Mouse (Mus musculus) ES-E14 (cell line): Measurements from ENCODE around the gene Parl.

Source experiments
- MAFK ChIP-seq: IDR thresholded peaks from 2 replicates; pipeline ENCODE4 v1.6.1; 2014; ENCODE audit warnings: mild to moderate bottlenecking, low read depth, low read length, inconsistent platforms; ENCODE audit not compliant: insufficient read depth
- ZC3H11A ChIP-seq: IDR thresholded peaks from 2 replicates; pipeline ENCODE4 v1.6.1; 2012; ENCODE audit warnings: low read depth, mild to moderate bottlenecking, inconsistent platforms, low read length, borderline replicate concordance
- ZNF384 ChIP-seq: IDR thresholded peaks from 2 replicates; pipeline ENCODE4 v1.6.1; 2012; ENCODE audit warnings: low read depth, low read length, inconsistent platforms

- TF ChIP-seq MAFK (no peak), ZC3H11A (no peak), ZNF384 (no peak)
These were observed 53.6 kb downstream of the Parl start for GRCm38 (mm10) chr16:20248442-20249174.
